Mouse (Mus musculus) liver, postnatal 0 days (tissue): ENCODE data around the gene Rtca.

Experiments used
- CTCF ChIP-seq: sonication (generic); IDR thresholded peaks from 2 replicates; pipeline ENCODE4 v1.5.1; 2016; ENCODE audit warnings: antibody characterized with exemption, low read depth
- EP300 ChIP-seq: IDR thresholded peaks from 2 replicates; pipeline ENCODE4 v1.6.1; 2016; ENCODE audit warnings: antibody characterized with exemption, low read depth, mild to moderate bottlenecking

DNA sequence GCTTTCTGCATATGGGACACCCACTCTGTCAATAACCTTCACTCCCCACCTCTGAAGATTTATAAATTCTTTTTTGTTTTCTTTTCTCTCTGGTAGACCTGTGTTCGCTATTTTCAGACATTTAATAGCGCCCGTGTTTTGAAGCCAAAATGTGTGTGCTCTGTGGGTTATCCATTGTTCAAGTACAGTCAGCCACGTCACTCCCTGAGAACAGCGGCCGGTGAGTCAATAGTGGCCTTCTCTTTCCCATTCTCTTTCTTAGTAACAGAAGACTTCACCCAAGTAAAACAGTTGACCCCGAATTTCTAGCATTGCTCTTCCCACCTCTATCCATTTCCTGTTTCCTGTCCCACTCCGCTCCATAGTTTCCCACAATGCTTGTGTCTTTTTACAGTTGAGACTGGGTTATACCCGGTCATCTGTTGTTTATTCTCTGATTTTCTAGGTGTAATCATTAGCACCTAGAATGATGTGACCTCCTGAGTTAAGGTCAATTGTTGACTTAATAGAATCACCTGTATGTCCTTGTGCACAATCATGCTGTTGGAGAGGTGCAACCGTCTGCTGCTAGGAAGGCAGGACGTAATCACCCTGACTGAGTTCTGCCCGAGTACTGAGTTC, 12.2 kb upstream of the Rtca start:
- TF ChIP-seq EP300 (no peak), CTCF (no peak)
